ENCODE assay signal across 9 mouse cellular contexts in the genomic region with DNA sequence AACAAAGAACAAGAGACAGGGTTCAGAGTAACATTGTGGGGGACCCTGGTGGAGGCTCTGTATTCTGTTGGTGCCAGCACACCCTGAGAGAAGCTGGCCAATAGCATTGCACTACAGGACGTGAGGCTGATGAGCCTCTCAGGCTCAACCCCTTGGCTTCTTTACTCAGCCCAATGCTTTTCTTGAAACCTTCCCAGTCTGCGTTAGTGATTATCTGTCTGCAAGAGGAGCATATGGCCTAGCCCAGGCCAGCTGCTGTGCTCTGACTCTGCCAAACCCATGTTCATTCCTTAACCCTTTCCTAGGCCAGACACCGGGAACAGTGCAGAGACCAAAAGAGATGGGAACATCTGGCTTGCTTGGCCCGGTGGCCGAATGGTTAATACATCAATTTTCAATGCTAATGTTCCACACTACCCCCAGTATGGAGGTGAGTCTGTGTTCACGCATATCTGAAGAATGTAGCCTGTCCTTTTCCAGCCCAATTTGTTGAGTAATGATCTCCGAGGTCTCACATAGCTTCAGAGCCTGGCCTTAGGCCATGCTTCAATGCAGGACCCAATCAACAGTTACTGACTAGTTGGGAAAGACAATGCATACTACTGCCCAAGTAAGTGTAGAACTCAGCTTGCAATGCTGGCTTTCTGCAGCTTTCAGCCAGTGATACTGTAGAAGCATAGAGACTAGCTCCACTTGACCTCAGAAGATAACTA.
DNase-seq lines count a peak whose midpoint lies in the region; ATAC-seq and TF ChIP-seq lines count a peak whose summit lies in the region.
"Had no signal": no experiment of that assay in that cellular context is flagged by ENCODE, and none has a peak within 500 bp of the region (broad histone marks: within the 10 kb centered on the region; RNA-seq: fewer than 3 reads in every experiment).

No protein-coding gene starts in this region.

- peaks cover 2% of the 10 kb centered on the region; the same call in 1 of the 2 replicates for H3K4me1 ChIP-seq in lung, embryonic 16.5 days (replicated peaks; ENCODE audit: control insufficient read depth, insufficient read depth, low read length)
- peaks cover 4% of the 10 kb centered on the region; the same call in 1 of the 2 replicates for H3K4me1 ChIP-seq in lung, adult 2 months (ENCODE audit: control insufficient read depth, insufficient read depth, low read length)

- peak; percentile 17 for DNase-seq in embryo, embryonic 10.5 days (ENCODE audit: low spot score)
- DNase-seq in embryo, embryonic 9.5 days (ENCODE audit: extremely low spot score) = no peak
- DNase-seq in lung, adult 2 months = no peak
- peak; percentile 14 to 34 for DNase-seq in layer of hippocampus, adult 8-10 months (ENCODE audit: low spot score in 2 of 2)
- peak; percentile 73 for DNase-seq in retina, postnatal 1 day
- DNase-seq in spleen, postnatal 10 days (ENCODE audit: low spot score in 2 of 2) = no peak

- ATAC-seq in lung, embryonic 16.5 days (ENCODE audit: low read depth) = peak; percentile 96
- ATAC-seq in erythroblast, adult 5-6 weeks (replicated peaks; ENCODE audit: low FRiP score, poor library complexity, severe bottlenecking) = no peak

- H3K36me3 ChIP-seq in lung, embryonic 16.5 days (ENCODE audit: control insufficient read depth, insufficient read depth, low read length) = no peaks in the 10 kb centered on the region

- 59% methylated on average over 7 of the region's 7 CpGs for WGBS in lung, embryonic 16.5 days
- whole genome bisulfite sequencing in lung, adult 2 months = 78% methylated on average over 7 of the region's 7 CpGs

- no peak overlapping the region for H3K4me3 ChIP-seq in lung, embryonic 16.5 days (ENCODE audit: low read length)
- H3K4me3 ChIP-seq in lung, adult 2 months (replicated peaks; ENCODE audit: extremely low read depth, low read depth, low read length) = no peak overlapping the region

- H3K9ac ChIP-seq in lung, embryonic 16.5 days (ENCODE audit: low read length) = no peak overlapping the region
- H3K9ac ChIP-seq: liver, embryonic 14.5 days had no signal

- H3K9me3 ChIP-seq in lung, embryonic 16.5 days (ENCODE audit: control insufficient read depth, low read length) = no peaks in the 10 kb centered on the region

- TF ChIP-seq CTCF in lung, adult 2 months (IDR thresholded peaks at IDR 0.05; ENCODE audit: insufficient read depth, low read length) = no peak

- H3K4me2 ChIP-seq in lung, embryonic 16.5 days (ENCODE audit: low read depth, low read length) = no peak overlapping the region

- no peak for TF ChIP-seq POLR2A in lung, adult 2 months (IDR thresholded peaks at IDR 0.05; ENCODE audit: borderline replicate concordance, extremely low read depth, low read depth, low read length)

- no peaks in the 10 kb centered on the region for H3K27me3 ChIP-seq in lung, embryonic 16.5 days (ENCODE audit: control insufficient read depth, insufficient read depth, low read depth, low read length)

- peak overlapping the region; percentile 38; the same call in 1 of the 2 replicates for H3K27ac ChIP-seq in lung, embryonic 16.5 days (ENCODE audit: low read length)
- H3K27ac ChIP-seq: liver, embryonic 14.5 days had no signal

Comparison
In these comparisons a context has a peak if more than half of its experiments do, and no peak if none do; other contexts are left out.
1. DNase-seq: peak in embryo, embryonic 10.5 days (single experiment), layer of hippocampus, adult 8-10 months (2 of 2) and retina, postnatal 1 day (single experiment); none in embryo, embryonic 9.5 days (single experiment), lung, adult 2 months (single experiment) and spleen, postnatal 10 days (0 of 2).